Mouse (Mus musculus) cerebellum, adult 8-10 months (tissue): ENCODE data around the gene Alb.
A peak's percentile ranks its signal among the peaks of the same experiment; 100 is the strongest.

Experiments used
- DNase-seq: peaks from one replicate; pipeline ENCODE4 v3.0.0; 2022

Alb gene

DNA sequence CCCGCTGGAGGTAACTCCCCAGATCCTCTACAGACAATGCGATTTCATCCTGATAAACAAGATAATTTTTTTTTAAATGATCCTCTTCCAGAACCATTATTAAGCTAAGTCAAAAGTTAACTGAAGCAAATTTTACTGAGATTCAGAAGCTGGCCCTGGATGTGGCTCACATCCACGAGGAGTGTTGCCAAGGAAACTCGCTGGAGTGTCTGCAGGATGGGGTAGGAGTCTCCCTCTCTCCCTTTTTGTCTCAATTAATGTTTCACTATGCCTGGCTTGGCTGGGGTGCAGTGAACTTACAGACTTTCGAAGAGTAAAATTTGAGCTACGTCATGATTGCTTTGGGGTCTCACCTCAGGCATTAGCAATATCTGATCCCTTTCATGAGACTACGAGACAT lies 38.8 kb downstream of the Alb start:
- DNase-seq, result no peak

DNA sequence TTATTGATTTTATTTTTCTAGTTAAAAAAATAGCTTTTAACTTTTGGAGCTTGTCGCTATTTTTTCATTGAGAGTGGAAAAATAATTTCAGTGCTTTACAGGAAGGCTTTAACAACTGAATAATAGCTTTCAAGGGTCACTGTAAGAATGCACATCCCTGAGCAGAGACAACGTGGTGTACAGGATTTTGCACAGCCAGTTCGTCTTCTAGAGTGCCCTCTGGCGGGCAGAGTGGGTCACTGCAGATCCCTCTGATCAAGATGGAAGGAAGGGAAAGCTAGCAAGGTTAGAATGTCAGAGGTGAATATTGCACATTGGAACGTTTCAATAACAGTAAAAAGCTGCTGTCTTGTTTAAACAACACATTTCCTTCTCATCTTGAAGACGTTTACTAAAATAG lies 40.0 kb downstream of the Alb start:
- DNase-seq, result peak; percentile 65

DNA sequence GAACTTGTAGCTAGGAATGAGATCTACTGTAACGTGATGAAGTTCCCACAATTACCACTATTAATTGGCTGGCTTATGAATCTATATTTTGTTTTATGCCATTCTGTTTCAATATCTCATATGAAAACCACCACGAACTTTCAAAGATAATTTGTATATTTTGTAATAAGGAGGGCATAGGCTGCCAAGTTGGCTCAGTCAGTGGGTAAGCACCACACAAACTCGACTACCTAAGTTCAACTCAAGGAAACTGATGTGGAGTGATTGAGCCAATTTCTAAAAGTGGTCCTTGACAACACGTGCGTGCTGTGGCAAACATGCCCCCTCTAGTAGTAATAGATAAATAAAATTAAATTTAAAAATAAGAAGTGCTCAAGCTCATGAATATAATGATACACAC lies 41.1 kb downstream of the Alb start:
- DNase-seq, result no peak

DNA sequence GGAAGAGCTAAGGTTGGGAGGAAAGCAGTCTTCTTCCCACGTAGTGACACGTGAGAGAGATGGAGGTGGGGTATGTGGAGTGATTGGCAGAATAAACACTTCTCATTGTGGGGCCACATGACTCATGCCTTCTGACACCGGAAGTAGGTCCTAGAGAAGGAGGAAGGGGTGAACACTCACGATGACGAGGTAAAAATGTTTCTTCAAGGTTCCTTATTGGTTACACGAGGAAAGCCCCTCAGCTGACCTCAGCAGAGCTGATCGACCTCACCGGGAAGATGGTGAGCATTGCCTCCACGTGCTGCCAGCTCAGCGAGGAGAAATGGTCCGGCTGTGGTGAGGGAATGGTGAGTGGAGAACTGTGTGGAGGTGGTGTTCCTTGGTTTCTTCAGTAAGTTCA lies 44.0 kb downstream of the Alb start:
- DNase-seq, result no peak

DNA sequence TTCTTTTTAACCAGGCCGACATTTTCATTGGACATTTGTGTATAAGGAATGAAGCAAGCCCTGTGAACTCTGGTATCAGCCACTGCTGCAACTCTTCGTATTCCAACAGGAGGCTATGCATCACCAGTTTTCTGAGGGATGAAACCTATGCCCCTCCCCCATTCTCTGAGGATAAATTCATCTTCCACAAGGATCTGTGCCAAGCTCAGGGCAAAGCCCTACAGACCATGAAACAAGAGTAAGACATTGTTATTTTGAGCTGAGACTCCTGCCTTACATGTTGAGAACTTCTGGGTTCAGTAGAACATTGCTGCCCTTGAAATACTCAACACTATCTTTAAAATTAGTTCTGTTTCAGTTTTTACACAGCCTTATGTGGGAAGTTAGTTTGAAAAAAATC lies 45.8 kb downstream of the Alb start:
- DNase-seq, result no peak

DNA sequence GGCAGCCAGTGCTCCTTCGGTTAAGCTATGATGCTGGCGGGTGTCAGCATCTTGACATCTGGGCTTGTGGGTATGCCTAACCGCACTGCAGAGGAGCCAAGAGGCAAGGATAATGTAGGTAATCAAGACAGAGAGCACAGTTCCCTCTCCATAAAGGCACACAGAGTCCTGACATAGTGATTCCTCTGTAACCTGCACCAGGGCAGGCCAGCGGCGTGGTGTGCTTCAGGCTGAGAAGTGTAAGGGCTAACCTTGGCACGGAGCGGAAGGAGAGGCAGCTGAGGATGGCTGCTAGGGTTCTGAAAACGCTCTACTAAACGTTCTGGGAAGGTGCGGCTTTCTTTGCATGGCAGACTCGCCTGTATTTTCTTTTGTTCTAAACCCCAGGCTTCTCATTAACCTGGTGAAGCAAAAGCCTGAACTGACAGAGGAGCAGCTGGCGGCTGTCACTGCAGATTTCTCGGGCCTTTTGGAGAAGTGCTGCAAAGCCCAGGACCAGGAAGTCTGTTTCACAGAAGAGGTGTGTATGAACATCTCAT lies 46.8 kb downstream of the Alb start:
- no peak for DNase-seq

DNA sequence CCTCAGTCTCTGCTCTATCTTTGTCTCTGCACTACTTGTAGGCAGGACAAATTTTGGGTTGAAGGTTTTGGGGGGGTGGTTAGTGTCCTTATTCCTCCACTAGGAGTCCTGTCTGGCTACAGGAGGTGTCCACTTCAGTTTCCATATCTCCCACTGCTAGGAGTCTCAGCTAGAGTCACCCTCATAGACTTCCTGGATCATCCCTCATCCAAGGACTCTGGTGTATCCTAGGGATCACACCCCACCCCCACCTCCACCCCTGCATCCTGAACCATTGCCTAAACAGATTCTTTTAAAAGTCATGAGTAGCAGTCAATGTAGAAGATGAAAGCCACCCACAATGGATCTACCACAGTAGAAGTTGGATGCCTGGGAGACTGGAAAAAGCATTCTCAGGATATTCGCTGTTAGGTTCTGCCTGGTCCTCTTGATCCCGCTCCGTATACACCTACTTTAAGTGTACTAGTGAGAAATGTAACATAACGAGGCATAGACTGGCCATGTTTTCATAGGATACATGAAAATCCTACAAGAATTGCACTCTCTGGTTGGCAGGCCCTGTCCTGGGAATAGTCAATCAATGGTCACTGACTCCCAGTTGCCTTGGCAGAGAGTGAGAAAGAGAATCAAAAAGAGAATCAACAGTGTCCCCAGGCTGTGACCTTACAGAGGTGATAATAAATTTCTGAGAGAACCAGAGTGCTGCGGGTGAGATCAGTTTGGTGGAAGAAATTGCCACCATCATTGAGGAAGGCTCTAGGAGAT lies 49.3 kb downstream of the Alb start:
- no peak for DNase-seq

DNA sequence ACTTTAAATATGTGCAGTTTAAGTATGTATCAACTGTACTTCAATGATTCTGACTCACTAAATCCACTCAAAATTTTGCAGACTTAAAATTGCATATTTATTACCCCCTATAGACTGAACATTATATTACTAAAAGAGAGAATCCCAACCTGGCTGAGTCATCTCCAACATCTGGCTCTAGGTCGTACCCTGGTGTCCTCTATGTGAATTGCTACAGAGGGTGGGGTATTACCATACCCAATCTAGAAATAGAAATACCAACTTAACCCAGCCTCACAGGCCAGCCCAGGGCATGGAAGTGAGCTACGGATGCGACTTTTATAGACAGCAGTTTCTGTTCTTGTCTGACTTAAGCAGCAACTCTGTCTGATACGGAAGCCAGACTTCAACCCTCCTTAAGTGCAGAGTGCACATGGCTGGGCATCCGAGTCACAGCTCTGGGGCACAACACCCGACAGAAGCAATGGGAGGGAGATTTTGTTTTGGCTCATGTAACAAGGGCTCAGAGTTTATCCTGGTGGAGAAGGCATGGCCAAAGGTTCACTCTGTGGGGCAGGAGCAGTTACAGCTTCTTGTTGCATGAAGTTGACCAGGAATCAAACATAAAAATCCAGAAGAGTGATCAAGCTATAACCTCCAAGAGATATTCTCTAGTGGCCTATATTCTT lies 51.7 kb downstream of the Alb start:
- DNase-seq, result no peak

DNA sequence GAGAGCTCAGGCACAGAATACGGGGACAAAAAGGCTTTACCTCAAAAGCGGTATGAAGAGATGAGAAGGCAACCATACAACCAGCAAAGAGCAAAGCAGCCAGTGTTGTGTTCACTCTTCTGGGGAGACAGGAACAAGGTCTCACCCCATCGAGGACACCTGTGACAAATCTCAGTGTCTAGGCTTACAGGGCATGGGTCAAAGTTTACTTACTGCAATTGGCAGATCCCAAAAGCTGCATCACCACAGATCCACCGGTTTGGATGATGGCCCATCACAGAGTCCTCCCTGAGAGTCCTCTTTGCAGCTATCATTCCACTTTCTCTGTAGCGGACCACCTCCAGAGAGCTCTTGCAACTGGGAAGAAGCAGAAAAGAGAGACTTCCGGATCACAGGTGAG lies 54.9 kb downstream of the Alb start:
- no peak for DNase-seq

DNA sequence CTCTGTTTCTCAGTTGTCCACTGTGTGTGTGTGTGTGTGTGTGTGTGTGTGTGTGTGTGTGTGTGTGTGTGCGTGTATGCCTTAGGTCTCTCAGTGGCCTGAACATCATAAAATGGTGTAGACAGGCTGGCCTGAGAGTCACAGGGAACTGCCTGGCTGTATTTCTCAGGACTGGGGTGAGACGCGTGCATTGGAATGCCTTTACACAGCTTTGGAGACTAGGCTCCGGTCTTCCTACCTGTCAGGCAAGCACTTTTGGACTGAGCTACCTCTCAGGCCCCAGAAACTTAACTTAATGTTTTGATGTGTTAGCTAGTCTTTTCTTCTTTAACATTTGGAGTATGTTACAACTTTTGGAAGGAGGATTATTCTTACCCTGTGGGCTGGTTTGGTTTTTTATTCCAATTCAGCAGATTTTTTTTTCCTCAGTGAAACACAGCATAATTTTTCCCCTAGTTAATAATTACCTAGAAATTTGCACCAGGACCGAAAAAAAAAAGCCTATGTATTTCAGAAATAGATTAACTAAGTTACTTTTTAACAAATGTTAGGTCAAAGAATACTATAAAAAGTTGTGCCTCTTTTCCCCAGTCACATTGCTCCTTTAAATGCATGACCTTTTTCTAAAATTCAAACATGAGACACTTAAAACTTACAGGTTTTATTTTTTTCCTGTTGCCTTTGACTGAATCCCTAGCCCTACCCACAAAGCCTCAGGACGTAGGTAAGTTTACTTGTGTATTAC lies 57.8 kb downstream of the Alb start, which contains the start of gene Afm:
TSS of gene Afm (plus strand) at position 577 of the 745 bp plus-strand sequence.
- DNase-seq, result no peak
